Mouse (Mus musculus) testis, postnatal 10 days (tissue): ENCODE measurements around the gene Mrpl34.

Experiments
- DNase-seq: peaks from one replicate; pipeline ENCODE4 v3.0.0; 2021; ENCODE audit warnings: low spot score

Gene Mrpl34

GRCm38 (mm10) chr8:71469411-71469810, 4.7 kb downstream of the Mrpl34 start:
- DNase-seq: peak; percentile 69

- no peak for DNase-seq
These were observed 5.6 kb downstream of the Mrpl34 start for GRCm38 (mm10) chr8:71470146-71470912.

GRCm38 (mm10) chr8:71470913-71471255, 6.1 kb downstream of the Mrpl34 start:
- no peak for DNase-seq

- peak; percentile 43 for DNase-seq
These were observed 7.1 kb downstream of the Mrpl34 start for GRCm38 (mm10) chr8:71471861-71472260.

GRCm38 (mm10) chr8:71472601-71473386, 8.0 kb downstream of the Mrpl34 start:
- peak; percentile 49 for DNase-seq

- no peak for DNase-seq
These were observed 9.6 kb downstream of the Mrpl34 start for GRCm38 (mm10) chr8:71474344-71474743.

- DNase-seq: peak; percentile 45
These were observed 10.3 kb downstream of the Mrpl34 start for GRCm38 (mm10) chr8:71474785-71475701.

- no peak for DNase-seq
These were observed 10.9 kb downstream of the Mrpl34 start for GRCm38 (mm10) chr8:71475702-71476075.

GRCm38 (mm10) chr8:71476099-71476940, 11.6 kb downstream of the Mrpl34 start:
- DNase-seq: peak; percentile 86

- no peak for DNase-seq
These were observed 12.6 kb downstream of the Mrpl34 start for GRCm38 (mm10) chr8:71477196-71477845.

- DNase-seq: no peak
These were observed 14.2 kb downstream of the Mrpl34 start for GRCm38 (mm10) chr8:71478943-71479342.

GRCm38 (mm10) chr8:71483932-71484331, 19.2 kb downstream of the Mrpl34 start:
- peak; percentile 79 for DNase-seq

GRCm38 (mm10) chr8:71484736-71485135, 20.0 kb downstream of the Mrpl34 start:
- DNase-seq: no peak

- peak; percentile 85 for DNase-seq
These were observed 20.7 kb downstream of the Mrpl34 start, which contains the start of gene Ano8 for GRCm38 (mm10) chr8:71485142-71486135. Ano8 (minus strand) TSS chr8:71485963.

GRCm38 (mm10) chr8:71486136-71486529, 21.4 kb downstream of the Mrpl34 start:
- no peak for DNase-seq

GRCm38 (mm10) chr8:71487691-71488445, 23.1 kb downstream of the Mrpl34 start, which contains the start of gene Gtpbp3:
Gtpbp3 (plus strand) TSS chr8:71488103.
- DNase-seq: peak; percentile 85

GRCm38 (mm10) chr8:71488454-71488853, 23.7 kb downstream of the Mrpl34 start:
- peak; percentile 86 for DNase-seq

- DNase-seq: peak; percentile 90
These were observed 30.3 kb downstream of the Mrpl34 start for GRCm38 (mm10) chr8:71495039-71495438.

GRCm38 (mm10) chr8:71495811-71496210, 31.1 kb downstream of the Mrpl34 start:
- no peak for DNase-seq
